Mouse (Mus musculus) kidney, postnatal 4 days (tissue): ENCODE results near the gene Stpg3.

ENCODE experiments used
- DNase-seq, 2 experiments: peaks; one replicate each; pipeline ENCODE4 v3.0.0; 2021; ENCODE audit warnings: mixed read lengths in 2 of 2

Gene Stpg3

DNA sequence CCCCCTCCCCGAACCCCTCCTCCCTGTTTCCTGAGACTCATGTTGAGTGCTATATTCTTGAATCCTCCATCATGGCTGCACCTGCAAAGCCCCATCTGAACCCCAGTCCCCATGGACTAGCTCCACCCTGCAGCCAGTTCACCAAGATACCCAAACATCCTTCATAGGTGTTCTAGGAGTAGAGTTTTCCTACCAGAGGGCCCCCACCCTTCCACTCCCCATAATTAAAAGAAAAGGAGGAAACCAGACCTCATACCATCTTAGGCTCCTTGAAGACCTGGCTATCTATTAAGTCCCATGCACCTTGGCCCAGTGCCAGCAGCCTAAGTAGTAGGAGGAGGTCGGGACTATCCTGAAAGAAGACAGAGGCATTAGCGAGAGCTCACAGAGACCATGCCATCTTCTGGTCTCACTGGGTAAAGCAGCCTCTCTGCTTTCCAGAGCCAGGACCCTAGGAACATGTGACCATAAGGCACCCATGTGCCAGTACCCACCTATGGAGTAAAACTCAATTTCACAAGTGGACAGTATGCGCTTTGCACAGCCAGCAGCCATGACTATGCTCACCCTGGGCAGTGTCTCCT lies 10.7 kb downstream of the Stpg3 start:
- peak; percentile 52 to 65 for DNase-seq

GRCm38 (mm10) chr2:25200631-25201030 lies 13.8 kb downstream of the Stpg3 start:
- DNase-seq, result no peak

DNA sequence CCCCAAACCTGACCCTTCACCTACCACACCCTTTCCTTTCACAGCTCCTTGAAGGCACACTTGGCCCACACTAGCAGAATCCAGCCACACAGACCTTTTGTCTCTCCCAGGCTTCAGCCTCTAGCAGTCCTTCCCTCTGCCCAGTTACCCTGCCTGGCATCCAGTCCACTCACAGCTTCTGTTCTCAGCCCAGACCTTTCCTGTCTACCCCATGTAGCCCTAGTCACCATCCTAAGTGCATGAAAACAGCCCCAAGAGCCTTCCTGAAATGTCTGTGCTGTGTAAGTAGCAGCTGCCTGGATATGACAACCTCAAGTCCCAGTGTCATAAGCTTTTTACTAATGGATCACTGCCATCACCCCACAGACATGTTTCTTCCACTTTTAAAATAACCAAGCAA lies 16.5 kb downstream of the Stpg3 start:
- DNase-seq, result no peak

DNA sequence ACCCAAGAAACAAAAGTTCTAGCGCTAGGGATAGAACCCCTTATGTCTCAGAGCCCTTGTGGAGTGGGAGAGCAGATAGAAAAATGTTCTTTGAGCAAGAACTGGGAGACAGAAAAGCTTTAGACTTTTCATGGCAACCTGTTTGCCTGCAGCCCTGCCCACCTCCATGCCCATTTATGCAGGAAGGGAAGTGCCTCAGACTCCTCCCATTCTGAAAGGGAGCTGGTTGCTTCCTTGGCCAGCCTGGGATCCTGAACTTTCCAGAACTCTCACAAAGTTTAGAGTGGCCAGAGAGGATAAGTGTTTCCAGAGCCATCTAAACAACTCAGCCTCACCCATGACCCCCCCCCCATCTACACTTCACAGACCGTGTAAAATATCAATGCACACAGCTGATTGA lies 17.2 kb downstream of the Stpg3 start:
- peak in 1 of 2 experiments; percentile 38 for DNase-seq

- DNase-seq, result peak; percentile 79 to 88
These were observed 18.1 kb downstream of the Stpg3 start, which contains the start of gene Tor4a for GRCm38 (mm10) chr2:25196172-25196954. Gene Tor4a, minus strand, starts transcription at chr2:25196886.

GRCm38 (mm10) chr2:25195211-25196156 lies 19.0 kb downstream of the Stpg3 start:
- peak; percentile 69 to 80 for DNase-seq

DNA sequence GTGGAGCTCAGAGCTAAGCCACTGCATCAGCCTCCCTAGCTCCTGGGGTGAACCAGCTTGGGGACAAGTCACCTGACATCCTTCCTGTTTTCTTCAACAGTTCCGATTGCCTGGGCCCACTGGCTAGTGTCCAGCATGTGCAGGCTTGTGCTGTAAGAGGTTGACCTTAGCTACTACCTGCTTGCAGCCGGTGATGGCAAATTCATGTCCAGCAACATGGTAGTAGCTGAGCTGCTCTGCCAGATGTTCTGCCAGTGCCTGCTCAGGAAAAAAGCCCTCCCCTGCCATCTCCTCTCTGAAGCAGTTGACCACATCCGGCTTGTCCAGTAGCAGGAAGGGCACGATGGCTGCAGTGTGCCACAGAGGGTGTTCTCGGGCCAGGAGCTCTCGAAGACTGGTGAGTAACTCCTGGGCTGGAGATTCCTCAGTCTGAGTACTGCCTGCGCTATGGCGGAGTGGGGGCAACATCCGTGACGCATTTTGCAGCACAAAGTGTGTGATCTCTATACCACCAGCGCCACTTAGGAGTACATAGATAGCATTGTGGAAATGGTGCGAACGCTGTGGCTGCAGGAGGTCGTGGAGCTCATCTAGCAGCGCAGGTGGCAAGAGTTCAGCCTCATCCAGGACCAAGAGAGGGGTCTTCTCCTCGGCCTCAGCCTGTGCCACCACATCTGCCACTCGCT lies 19.8 kb downstream of the Stpg3 start:
- peak in 1 of 2 experiments; percentile 29 for DNase-seq

- no peak for DNase-seq
These were observed 20.4 kb downstream of the Stpg3 start for GRCm38 (mm10) chr2:25194006-25194405.

GRCm38 (mm10) chr2:25193330-25193770 lies 21.1 kb downstream of the Stpg3 start:
- peak; percentile 88 to 91 for DNase-seq

- DNase-seq, result no peak
These were observed 26.6 kb downstream of the Stpg3 start for GRCm38 (mm10) chr2:25187841-25188240.

- DNase-seq, result no peak
These were observed 27.9 kb downstream of the Stpg3 start for GRCm38 (mm10) chr2:25186575-25186930.

DNA sequence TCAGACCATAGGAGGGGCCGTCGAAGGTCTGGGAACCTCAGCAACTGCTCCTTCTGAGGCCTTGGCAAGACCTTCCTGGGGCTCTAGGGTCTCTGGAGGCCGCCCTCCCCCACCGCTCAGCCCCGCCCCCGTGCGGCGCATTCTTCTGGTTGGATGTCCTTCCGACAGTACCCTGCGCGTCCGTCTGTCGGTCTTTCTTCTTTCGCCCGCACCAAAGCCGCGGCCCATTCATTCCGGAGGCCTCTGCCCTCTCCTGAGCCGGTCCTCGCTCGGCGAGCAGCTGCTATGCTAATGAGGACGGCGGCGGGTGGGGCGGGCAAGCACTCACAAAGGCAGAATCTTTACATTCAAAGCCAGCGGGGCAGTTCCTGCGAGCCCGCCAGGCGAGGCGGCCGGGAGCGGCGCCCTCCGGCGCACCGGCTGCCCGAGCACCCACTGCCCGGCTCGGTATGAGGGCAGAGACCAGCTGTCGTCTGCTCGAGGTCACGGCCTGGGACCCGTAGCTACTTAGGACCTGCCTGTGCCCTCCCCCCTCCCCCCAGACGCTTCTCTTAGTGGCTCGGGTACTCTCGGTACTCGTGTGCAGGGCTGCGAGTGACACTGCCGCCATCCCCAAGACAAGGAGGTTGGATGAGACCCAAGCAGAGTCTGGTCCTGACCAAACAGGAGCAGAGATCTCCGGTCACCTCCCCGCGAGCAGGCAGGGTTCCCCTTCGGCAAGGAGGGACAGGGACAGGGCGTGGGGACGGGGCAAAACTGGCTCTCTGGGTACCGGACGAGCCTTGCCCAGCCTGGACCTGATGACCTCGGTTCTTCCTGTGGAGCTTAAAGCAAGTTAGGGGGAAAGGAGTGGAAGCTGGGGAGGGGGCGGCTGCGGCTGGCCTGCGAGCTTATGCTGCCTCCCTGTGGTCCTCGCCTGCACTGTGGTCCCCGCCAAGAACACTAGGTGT lies 28.5 kb downstream of the Stpg3 start:
- peak; percentile 78 to 86 for DNase-seq

DNA sequence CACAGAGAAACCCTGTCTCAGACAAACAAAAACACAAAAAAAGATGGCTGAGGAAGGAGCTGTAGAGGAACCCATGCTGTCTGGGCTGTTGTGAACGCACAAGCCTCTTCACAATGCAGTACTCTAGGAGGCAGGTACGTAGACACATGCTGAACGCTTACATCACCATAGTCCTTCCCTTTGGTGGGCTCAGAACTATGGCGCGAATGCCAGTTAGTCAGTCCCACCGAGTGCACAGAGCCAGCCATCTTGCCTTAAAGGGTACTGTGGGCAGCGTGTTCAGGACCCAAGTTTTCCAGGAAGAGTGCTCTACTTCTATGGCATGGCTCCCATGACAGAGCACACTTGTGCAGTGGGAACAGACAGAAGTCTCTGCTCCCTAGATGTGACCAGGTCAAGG lies 29.9 kb downstream of the Stpg3 start:
- DNase-seq, result no peak

DNA sequence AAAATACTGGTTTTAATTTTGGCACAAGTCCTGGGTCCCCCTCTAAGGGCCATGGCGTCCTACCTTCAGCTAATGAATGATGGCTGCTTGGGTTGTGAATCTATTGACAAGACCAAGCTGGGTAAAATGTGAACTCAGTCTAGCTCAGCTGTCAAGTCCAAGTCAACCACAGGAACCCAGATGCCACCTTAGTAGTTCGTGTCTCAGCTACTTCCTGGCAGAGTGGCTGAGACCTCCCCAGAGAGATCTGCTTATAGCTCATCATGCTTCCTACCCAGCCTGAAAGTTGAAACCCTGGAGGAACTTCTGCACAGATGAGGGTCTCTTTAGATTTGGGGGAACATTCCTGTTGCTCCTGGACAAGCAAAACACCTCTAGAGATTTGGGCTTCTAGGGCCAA lies 31.1 kb downstream of the Stpg3 start:
- DNase-seq, result no peak

DNA sequence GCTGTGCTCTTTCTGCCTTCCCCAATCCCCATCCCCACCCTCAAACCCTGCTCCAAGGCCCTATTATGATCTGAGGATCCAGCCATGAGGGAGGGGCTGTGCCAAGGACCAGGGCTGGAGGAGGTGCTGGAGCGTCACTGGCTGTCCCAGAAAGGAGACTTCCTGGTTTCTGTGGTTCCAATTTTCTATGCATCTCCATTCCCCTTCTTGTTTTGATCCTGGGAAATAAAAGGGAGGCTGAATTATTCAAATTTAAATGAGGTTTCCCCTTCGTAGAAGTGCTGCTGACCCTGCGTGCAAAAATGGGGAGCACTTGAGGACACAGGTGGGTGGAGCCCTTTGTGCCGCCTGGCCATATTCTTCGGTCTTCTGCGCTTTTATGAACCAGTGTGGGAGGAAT lies 31.8 kb downstream of the Stpg3 start:
- no peak for DNase-seq

- peak in 1 of 2 experiments; percentile 48 for DNase-seq
These were observed 32.5 kb downstream of the Stpg3 start for GRCm38 (mm10) chr2:25181891-25182397.

DNA sequence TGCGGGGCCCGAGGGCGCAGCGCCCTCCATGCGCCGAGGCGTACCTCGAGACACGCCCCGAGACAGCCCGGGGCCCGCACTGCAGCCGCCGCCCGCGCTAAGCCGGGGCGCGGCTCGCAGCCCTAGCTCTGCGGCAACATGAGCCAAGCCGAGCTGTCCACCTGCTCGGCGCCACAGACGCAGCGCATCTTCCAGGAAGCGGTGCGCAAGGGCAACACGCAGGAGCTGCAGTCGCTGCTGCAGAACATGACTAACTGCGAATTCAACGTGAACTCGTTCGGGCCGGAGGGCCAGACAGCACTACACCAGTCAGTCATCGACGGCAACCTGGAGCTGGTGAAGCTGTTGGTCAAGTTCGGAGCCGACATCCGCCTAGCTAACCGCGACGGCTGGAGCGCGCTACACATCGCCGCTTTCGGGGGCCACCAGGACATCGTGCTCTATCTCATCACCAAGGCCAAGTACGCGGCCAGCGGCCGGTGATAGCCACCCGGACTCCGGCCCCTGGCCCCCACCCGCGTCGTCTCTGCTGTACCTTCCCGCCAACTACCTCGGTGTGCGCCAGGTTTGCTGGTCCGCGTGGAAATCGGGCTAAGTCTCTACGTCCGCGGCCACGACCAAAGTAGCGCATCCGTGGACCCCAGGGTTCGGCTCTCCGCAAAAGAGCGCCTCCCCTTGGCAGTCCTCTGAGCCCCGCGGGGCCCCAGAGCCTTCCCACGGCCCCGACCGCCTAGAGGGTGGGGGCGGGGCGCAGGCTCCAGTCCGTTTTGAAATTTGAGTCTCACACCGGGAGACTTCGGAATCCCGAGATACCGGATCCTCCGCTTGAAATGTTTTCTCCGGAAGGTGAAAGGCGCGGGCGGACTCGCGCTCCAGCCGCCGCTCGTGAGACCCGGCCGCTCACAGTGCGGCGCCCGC lies 33.2 kb downstream of the Stpg3 start:
- peak; percentile 66 to 75 for DNase-seq

- DNase-seq, result peak; percentile 95 to 97
These were observed 33.9 kb downstream of the Stpg3 start, which contains the start of gene Nrarp for GRCm38 (mm10) chr2:25180478-25180903. Gene Nrarp, plus strand, starts transcription at chr2:25180758.

DNA sequence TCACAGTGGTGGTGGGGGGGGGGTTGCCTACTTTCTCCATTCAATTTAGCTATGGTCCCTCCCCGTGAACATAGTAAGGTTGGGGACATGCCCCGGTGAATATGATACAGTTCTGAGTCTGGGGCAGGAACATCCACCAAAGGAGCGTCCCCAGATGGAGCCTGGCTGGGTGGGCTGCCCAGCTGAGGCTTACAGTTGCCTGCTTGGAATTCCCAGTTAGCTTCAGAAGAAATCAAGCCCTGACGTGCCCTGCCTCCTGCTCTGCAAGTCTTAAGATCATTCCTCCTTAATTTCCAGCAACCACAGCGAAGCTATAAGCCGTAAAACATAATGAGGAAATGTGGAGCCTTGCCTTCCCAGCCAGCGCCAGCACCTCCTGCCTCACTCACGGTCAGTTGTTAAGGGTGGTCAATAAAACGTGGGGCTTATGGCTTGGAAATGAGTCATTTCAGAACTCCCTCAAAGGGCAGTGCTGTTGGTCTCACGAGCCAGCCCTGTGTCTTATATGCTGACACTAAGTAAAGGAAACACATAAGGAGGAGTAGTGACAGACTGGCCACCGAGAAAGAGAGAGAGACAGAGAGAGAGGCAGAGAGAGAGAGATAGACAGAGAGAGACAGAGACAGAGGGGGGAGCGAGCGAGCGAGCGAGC lies 34.7 kb downstream of the Stpg3 start:
- peak in 1 of 2 experiments; percentile 7 for DNase-seq
